Mouse (Mus musculus) heart, adult 8-10 months (tissue): ENCODE measurements around the gene Vav1. TPM values are rescaled to one million over a fixed set of nuclear protein-coding genes. Genes with fewer than 3 reads are reported as not detected.
"Not testable (repeated sequence)": the region's sequence is repeated elsewhere in the genome, so short reads cannot be mapped to it uniquely, and the experiment has no call there.

Source experiments
- DNase-seq: peaks from one replicate; pipeline ENCODE4 v3.0.0; 2022; ENCODE audit warnings: low spot score
- total RNA-seq, 4 experiments: library from RNA; stranded (reverse); gene quantifications; 2 replicates each; pipeline ENCODE4 v1.2.4; 2022

Vav1 gene
- total RNA-seq, 4 experiments from 2014 or later = 1.1 to 1.9 (median 1.4) TPM

- no peak for DNase-seq
Measured at GRCm38 (mm10) chr17:57251431-57251830, 27.5 kb upstream of the Vav1 start.

GRCm38 (mm10) chr17:57253306-57253705 lies 25.6 kb upstream of the Vav1 start:
- no peak for DNase-seq

- DNase-seq = peak; percentile 60
Measured at GRCm38 (mm10) chr17:57255354-57255753, 23.5 kb upstream of the Vav1 start.

- no peak for DNase-seq
Measured at GRCm38 (mm10) chr17:57256921-57257485, 21.9 kb upstream of the Vav1 start.

- DNase-seq = no peak
Measured at GRCm38 (mm10) chr17:57258191-57258590, 20.7 kb upstream of the Vav1 start.

- DNase-seq = peak; percentile 81
Measured at GRCm38 (mm10) chr17:57259742-57260141, 19.2 kb upstream of the Vav1 start.

GRCm38 (mm10) chr17:57260351-57260750 lies 18.5 kb upstream of the Vav1 start:
- no peak for DNase-seq

- no peak for DNase-seq
Measured at GRCm38 (mm10) chr17:57261286-57261685, 17.6 kb upstream of the Vav1 start.

- no peak for DNase-seq
Measured at GRCm38 (mm10) chr17:57261796-57262195, 17.1 kb upstream of the Vav1 start.

- no peak for DNase-seq
Measured at GRCm38 (mm10) chr17:57262901-57263550, 15.9 kb upstream of the Vav1 start.

- DNase-seq = no peak
Measured at GRCm38 (mm10) chr17:57264164-57264563, 14.7 kb upstream of the Vav1 start.

- DNase-seq = peak; percentile 68
Measured at GRCm38 (mm10) chr17:57264972-57265945, 13.6 kb upstream of the Vav1 start.

GRCm38 (mm10) chr17:57267556-57268126 lies 11.3 kb upstream of the Vav1 start:
- peak; percentile 53 for DNase-seq

- DNase-seq = no peak
Measured at GRCm38 (mm10) chr17:57271301-57271700, 7.6 kb upstream of the Vav1 start.

GRCm38 (mm10) chr17:57273846-57274245 lies 5.1 kb upstream of the Vav1 start:
- DNase-seq = no peak

- no peak for DNase-seq
Measured at GRCm38 (mm10) chr17:57274686-57275085, 4.2 kb upstream of the Vav1 start.

- DNase-seq = peak; percentile 90
Measured at GRCm38 (mm10) chr17:57275111-57275996, 3.5 kb upstream of the Vav1 start.

- DNase-seq = peak; percentile 51
Measured at GRCm38 (mm10) chr17:57275997-57276351, 2.9 kb upstream of the Vav1 start.

- DNase-seq = peak; percentile 85
Measured at GRCm38 (mm10) chr17:57276634-57277121, 2.2 kb upstream of the Vav1 start.

- not testable (repeated sequence) for DNase-seq
Measured at GRCm38 (mm10) chr17:57277598-57278261, 1.2 kb upstream of the Vav1 start.
